Mouse (Mus musculus) ES-CJ7 (cell line): Measurements from ENCODE around the gene Dnase2a.

ENCODE experiments used
- DNase-seq: peaks from one replicate; pipeline ENCODE4 v3.0.0; 2011; ENCODE audit warnings: low read depth, low spot score

Dnase2a gene

GRCm38 (mm10) chr8:84969241-84970134 is 61.1 kb downstream of the Dnase2a start, which contains the start of the genes Gm49661, Prdx2 and Rnaseh2a:
TSS of gene Gm49661 (minus strand) at chr8:84969433.
TSS of gene Prdx2 (plus strand) at chr8:84969587.
TSS of gene Rnaseh2a (minus strand) at chr8:84969767.
- peak; percentile 78 for DNase-seq

DNA sequence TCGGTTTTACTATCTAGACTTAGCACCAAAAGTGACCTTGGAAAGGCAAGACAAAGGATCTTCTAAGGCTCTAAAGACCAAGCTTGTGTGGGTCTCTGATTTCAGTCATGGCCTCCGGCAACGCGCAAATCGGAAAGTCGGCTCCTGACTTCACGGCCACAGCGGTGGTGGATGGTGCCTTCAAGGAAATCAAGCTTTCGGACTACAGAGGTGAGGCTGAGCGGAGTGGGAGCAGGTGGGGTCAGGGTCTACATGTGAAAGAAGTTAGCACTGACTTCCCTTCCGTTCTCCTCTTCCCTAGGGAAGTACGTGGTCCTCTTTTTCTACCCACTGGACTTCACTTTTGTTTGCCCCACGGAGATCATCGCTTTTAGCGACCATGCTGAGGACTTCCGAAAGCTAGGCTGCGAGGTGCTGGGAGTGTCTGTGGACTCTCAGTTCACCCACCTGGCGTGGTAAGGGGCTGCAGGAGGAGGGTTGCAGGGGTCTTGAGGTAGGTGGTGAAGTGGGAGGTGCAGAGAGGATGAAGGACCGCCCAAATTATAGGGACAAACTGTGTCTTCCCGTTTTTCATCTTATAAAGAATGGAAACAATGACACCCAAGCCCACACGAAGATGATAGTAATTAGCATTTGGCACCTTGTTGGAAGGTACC is 61.9 kb downstream of the Dnase2a start:
- DNase-seq: peak; percentile 51

DNA sequence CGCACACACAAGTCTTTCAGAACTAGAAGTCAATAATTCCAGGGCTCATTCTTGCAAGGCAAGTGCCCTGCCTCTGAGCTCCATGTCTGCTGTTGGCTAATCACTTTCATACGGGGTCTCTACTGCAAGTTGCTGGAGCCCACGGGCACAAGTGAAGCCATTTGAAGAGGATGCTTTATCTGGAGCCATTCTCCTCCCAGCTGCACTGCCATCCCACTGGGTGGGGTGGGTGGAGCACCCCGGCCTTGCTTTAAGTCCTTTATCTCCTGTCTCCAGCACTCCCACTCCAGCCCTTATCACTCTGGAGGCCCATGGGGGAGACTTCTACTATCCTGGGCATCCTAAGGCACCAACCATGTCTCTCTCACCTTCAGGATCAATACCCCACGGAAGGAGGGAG is 62.6 kb downstream of the Dnase2a start:
- DNase-seq: no peak
